Mouse (Mus musculus): ENCODE measurements around the gene Fam240b.

GRCm38 (mm10) chr13:64507361-64507760 is 9.8 kb upstream of the Fam240b start:
- TF ChIP-seq GATA1 (IDR thresholded peaks at IDR 0.05; ENCODE audit: borderline replicate concordance, low read length), result no peak
- no peak for TF ChIP-seq FLI1 (IDR thresholded peaks at IDR 0.05; ENCODE audit: low read length)

All from megakaryocyte, embryonic 14.5 days (primary cell).